Mouse (Mus musculus): ENCODE measurements around the gene Ptprd.
A peak's percentile ranks its signal among the peaks of the same experiment; 100 is the strongest.

Gene Ptprd

DNA sequence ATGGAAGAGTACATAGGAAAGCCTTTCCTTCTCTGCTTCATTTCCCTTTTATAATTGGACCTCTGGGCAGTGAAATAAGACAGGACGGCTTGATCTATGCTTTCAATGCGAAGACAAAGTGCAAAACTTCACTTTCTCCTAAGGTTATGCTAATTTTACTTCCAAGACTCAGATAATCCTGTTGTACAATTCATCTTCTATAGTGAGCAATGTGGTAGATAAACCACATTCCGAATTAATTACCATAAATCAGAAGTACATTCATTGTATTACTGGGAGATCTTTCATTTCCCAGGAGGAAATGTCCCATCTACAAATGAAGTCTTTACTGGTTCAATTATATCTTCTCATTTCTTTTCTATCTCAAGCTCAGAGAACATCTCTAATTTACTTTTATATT, 1346.2 kb downstream of the Ptprd start:
- DNase-seq, result no peak

GRCm38 (mm10) chr4:76846265-76846664, 1365.5 kb downstream of the Ptprd start:
- DNase-seq, result no peak

DNA sequence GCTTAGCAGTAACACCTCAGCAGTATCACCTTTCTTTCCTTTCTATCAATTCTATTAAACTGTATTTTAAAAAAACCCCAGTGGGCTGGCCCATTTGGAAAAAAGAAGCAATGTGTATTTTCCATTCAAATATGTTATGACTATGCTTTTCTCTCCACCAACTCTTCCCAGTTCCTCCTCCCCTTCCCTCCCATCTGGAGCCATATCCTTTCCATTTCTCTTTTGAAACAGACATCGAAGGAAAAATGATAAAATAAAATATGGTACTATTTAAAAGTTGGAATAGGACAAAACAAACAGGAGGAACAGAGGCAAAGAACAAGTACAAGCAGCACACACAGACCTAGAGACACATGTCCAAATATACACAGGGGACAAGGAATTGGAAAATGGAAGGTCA, 1372.7 kb downstream of the Ptprd start:
- no peak for DNase-seq

- no peak for DNase-seq
These were observed 1399.6 kb downstream of the Ptprd start for GRCm38 (mm10) chr4:76812138-76812537.

DNA sequence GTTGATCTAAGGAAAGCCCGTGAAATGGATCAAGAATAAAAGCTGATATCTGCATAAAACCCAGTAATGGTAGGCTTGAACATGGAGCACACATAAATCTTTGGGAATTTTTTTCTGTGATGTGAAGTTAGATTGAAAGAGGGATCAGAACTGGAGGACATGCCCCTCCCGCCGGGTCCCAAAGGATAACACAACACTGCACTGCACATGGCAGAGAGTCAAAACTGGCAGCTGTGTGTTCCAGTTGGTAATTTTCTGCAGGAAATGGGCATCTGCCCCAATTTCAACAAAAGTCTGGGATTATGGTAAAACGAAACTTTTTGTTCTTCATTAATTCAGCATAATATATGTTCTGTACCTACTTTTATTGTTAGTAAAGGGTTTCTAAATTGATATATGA, 1409.1 kb downstream of the Ptprd start:
- no peak for DNase-seq

GRCm38 (mm10) chr4:76798010-76799007, 1413.5 kb downstream of the Ptprd start:
- peak; percentile 2 to 5 for DNase-seq

- no peak for DNase-seq
These were observed 1426.4 kb downstream of the Ptprd start for GRCm38 (mm10) chr4:76785389-76785788.

DNA sequence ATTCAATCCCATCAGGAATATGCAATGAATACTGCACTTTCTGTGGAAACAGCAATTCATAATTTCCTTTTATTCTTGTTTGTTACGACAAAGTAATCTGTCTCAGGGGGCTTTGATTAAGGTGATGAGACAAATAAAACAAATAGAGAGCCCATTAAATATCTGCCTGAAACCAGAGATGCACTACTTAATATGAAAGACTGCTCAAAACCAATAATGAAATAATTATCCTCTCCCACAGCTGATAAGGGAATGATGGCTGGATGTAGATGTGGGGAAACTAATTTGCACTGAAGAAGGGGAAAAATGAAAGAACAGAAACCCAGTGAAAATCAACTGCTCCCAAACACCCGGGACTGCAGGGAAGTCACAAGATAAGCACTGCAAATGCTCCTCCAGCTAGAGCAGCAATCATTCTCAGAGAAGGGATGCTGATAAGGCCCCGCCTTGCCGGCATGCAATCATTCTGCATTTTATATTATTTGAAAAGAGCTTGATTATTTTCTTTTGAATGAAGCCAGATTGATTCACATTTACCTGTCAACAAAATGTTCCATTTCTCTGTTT, 1432.1 kb downstream of the Ptprd start:
- no peak for DNase-seq

- no peak for DNase-seq
These were observed 1444.8 kb downstream of the Ptprd start for GRCm38 (mm10) chr4:76766918-76767317.

DNA sequence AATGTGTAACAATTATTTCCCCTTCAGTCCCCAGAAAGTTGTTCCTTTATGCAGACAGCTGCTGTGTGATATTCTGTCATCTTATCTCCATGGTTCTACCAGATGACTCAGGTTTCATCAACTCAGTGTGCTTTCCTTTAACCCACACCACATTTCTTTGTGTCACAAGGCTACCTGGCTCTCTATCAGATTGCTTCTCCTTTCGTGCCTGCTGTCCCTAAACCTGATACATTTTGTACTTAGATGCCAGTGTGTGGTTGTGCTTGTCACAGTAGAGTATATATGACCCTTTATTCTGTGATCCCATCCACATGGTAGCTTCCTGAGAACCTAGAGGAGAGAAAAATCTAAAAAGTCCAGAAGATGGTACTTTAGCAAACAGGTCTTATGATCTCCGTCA, 1445.3 kb downstream of the Ptprd start:
- DNase-seq, result no peak

GRCm38 (mm10) chr4:76750709-76751108, 1461.1 kb downstream of the Ptprd start:
- DNase-seq, result no peak

DNA sequence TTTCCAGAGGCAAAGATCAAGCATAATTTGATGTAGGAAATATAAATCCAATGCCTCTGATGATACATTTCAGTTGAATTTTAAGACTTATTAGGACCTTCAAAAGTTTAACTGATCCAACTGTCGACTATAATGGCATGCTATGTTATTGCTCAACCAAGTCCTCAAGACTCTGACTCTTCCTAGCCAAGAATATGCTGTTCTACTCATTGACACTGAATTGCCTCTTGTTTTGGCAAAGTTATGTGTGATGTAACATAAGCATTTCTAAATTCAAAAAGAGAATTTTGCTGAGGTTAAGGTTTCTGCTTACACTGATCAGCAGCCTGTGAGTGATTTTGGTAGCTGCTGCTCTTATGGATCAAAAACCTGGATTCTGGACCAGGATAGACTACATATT, 1475.9 kb downstream of the Ptprd start:
- no peak for DNase-seq

GRCm38 (mm10) chr4:76675726-76676125, 1536.0 kb downstream of the Ptprd start:
- no peak for DNase-seq

DNA sequence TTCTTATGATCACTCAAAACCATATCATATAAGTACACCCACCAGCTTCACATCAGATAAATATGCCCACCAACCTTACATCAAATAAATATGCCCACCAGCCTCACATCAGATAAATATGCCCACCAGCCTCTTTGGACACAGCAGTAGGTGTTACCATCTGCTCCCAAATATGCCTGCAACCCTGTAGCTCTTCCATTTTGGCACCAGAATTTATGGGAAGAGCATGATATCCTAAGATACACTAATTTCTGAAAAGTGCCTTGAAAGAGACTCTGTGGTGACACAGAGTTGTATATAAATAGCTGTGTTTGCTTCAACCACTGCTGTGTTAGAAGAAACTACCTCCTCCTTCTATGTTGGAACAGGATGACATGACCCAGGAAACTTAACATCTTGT, 1538.5 kb downstream of the Ptprd start:
- DNase-seq, result no peak

DNA sequence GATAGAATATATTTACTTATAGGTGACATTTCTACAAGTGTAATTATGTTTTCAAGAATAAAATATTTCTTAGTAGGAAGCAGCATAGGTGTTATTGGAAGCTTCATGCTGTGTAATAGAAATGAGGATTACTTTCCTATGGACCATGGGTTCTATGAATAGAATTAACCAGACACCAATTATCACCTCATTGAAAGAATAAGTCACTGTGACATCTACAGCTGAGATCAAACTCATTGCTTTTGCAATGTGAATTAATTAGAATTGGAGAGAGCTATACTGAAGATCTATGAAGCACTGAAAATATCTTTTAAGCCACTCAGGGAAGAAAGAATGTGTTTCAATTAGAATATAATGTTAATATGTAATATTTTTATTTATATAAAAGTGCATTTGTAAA, 1539.1 kb downstream of the Ptprd start:
- DNase-seq, result no peak

DNA sequence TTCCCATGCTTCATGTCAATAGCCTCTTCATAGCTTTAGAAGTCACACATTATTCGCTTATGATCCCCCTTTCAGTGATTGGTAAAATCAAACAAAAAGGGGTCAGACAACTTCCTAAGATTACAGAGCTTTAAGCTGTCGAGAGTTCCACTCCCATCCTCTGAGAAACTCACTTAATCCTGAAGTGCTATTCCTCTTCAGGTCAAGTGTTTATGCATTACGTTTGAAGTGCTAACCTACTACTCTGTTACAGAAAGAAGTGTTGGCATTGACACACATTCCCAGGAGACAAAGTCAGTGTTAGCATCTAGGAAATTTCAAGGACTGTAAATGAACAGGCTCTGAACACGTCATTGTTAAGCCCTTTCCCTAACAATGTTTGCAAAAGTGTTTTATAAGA, 1550.0 kb downstream of the Ptprd start:
- DNase-seq, result no peak

DNA sequence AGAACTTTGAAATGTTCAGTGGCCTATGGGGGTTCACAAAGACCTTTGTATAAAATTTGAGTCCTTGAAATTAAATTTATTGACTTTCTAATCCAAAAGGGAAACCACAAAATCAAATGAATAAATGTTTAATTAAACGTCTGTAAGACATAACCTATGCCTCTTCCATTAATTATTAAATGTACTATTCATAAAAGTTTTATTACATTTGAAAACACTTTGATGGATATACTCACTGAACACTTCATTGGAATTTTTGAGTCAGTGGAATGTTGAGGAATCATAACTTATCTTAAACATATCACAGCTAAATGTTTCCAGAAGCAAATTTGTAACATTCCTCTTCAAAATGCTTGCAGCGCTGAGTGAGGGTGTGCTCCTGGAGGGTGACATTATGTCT, 1551.6 kb downstream of the Ptprd start:
- no peak for DNase-seq

DNA sequence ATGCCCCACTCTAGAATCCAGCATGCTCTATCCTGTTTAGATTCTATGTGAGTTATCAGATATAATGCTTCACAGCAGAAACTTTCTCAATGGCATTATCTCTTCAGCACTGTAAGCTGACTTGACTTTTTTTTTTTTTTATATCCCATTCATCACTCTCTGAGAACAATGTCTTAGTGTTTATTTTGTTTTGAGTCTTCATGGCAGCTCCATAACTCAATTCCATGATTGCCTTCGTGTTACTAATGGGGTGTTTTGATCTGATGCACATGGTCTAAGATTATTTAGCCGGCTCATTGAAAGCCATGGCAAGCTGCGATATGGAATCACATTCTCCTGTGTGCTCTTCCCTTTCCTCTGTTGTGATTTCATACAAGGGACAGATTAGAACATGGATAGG, 1555.0 kb downstream of the Ptprd start:
- no peak for DNase-seq

- DNase-seq, result no peak
These were observed 1558.8 kb downstream of the Ptprd start for GRCm38 (mm10) chr4:76652971-76653370.

DNA sequence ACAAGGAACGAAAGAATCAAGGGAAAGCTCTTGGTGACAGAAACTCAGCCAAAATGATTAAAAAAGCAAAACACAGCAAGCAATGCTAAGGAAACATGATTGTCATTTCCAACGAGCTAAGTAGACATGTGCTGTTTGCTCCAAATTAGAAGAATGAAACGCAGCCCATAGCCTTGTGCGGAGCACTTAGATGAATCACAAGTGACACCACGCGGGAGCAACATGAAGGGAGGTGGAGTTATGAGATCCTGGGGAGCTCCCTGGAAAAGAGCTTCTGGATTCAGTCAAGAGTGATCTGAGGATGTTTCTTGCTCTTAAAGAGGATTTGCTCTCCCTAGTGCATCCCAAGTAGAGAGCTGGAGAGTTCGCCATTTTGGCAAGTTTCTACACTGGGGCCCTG, 1590.0 kb downstream of the Ptprd start:
- no peak for DNase-seq

DNA sequence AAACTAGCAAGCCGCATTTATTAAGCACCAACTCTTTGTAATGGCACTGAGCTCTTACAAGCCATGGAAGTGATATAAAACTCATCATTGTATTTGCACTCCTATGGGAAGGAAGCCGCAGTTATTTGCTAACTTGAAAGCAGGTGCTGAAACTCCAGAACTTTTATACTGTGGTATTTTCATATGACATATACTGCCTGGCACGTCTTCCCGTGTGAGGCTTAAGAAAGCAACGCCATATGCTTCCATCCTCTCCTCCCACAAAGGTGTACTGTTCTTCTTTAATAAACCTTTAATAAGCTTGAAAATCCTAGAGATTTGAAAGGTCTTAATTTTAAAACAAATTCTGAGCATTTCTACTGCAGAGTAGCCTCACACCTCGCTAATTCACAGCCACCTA, 1595.1 kb downstream of the Ptprd start:
- no peak for DNase-seq

DNA sequence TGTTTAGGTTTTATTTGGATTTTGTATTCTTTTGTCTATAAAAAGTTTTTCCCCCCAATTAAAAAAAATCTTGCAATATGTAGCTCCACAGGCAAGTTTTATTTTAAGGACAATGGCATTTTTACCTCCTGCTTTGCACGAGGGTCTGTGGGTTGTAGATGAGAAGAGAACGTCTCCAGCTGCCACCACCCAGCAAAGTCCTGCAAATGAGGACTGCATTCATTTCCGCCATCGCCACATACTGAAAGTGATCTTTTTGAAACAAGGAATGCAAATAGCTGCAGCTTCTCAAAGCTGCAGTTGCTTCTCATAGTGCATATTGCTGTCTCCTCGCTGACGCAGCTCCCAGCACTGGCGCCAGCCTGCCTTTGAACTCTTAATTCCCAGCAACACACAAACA, 1603.5 kb downstream of the Ptprd start:
- no peak for DNase-seq

DNA sequence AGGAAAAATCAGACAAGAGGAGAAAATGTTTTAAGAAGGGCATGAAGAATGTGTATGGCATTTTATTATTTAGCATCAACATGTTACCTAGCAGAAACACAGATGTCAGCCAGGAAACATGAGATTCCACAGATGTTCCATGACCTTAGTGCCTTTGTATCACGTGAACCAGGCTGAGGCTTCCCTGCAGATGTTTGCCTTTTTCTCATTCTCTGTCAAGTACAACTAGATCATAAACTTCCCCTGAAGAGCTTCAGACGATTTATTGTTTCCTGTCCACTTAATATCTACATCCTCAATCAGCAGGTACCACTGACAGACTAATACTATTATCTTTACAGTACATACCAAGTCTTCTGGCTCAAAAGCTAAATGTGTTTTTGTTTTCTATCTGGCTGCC, 1605.0 kb downstream of the Ptprd start:
- no peak for DNase-seq

DNA sequence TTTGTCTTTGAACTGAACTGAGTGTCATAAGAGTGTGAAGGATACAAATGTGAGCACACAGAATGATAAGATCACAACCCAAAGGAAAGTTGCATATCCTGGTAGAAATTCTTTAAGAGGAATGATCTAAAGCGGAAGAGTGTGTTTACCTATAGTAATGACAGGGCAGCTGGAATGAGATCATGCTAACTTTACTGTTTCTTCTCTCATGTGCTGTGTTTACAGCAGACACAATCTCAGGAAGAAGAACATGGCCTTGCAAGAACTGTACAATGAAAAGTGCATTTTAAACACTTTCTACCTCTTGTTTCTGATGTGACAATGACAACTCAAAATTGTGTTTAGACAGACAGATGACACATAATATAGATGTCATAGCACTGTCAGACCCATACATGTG, 1621.0 kb downstream of the Ptprd start:
- no peak for DNase-seq

Measured in kidney, postnatal 36 days (tissue).